Mouse (Mus musculus): ENCODE measurements around the gene Parp8. TPM values are rescaled to one million over a fixed set of nuclear protein-coding genes. Genes with fewer than 3 reads are reported as not detected.
A peak's percentile ranks its signal among the peaks of the same experiment; 100 is the strongest.

Gene Parp8
- polyA plus RNA-seq (2015; fragmentation: Nextera tagmentation; extraction: Ambion mirVana), result 9.8 TPM in 2 replicates

- peak; percentile 35 for DNase-seq (ENCODE audit: low spot score)
These were observed at the start of gene Parp8 for GRCm38 (mm10) chr13:117025226-117026067. Gene Parp8, minus strand, starts transcription at chr13:117025537.

- no peak for DNase-seq (ENCODE audit: low spot score)
These were observed 37.4 kb upstream of the Parp8 start for GRCm38 (mm10) chr13:117062628-117063315.

- DNase-seq (ENCODE audit: low spot score), result no peak
These were observed 31.1 kb upstream of the Parp8 start for GRCm38 (mm10) chr13:117056466-117056865.

DNA sequence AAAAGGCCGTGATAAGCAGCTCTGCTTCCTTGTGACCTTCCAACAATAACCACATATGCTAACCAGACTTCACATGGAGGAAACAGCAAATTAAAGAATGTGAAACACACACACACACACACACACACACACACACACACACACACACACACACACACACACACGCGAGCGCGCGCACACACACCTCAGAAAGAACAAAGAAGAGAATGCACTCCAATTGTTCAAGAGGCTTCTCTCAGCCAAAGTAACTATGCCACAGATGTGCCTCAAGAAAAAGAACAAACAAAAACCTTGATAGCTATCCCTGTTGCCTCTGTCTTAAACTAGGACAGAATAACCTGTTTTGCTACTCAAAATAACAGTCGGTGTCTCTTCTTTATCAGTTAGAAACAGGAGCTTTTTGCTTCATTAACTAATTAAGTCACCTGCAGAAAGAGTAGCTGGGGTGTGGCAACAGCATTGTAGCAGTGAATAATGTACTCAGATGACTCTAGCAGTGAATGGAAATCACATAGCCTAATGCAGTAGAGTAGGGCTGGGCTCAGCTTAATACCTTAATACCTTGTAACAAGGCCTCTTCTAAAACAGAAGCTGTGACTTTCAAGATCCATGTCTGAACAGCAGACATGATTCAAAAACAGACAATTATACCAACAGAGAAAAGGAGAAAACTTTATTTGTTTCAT is 29.6 kb upstream of the Parp8 start:
- DNase-seq (ENCODE audit: low spot score), result peak; percentile 75

GRCm38 (mm10) chr13:117052748-117053147 is 27.4 kb upstream of the Parp8 start:
- no peak for DNase-seq (ENCODE audit: low spot score)

DNA sequence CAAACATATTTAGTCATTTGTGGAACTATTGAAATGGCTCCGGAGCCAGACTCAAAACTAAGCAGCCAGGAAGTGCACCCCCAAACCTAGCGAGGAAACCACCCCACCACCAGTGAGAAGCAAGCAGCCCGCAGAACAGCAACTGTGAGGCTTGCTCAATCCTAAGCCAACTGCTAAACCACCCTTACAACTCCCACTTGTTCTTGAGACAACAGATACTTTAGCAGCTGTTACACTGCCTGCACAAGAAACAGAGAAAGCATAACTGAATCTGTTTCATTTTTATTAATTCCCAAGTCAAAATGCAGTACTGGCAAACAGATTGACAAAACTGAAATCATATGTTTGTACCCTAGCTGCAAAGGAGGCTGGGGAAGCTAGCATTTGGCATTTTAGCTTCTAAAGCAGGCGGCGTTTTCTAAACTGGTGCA is 23.2 kb upstream of the Parp8 start:
- DNase-seq (ENCODE audit: low spot score), result peak; percentile 79

- no peak for DNase-seq (ENCODE audit: low spot score)
These were observed 18.2 kb upstream of the Parp8 start for GRCm38 (mm10) chr13:117043567-117043966.

- DNase-seq (ENCODE audit: low spot score), result no peak
These were observed 15.7 kb upstream of the Parp8 start for GRCm38 (mm10) chr13:117041021-117041420.

DNA sequence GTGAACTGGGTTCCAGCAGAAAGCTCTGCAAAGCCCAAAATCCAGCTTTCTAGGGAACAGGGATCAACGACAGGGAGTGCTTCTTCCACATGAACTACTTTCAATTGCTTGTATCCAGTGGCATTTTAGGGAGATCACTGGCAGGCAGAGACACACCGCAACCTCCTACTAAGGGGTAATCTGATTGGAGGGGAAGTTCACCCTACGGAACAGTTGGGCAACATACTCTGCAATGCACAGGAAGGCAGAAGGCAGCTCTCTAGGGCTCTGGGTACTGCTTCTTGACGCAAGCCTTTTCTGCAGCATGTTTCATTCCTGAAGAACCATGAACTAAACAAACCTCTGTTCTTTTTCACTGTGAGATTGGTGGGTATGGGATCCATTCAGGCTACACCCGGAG is 10.9 kb upstream of the Parp8 start:
- DNase-seq (ENCODE audit: low spot score), result no peak

GRCm38 (mm10) chr13:117035121-117035520 is 9.8 kb upstream of the Parp8 start:
- DNase-seq (ENCODE audit: low spot score), result peak; percentile 69

GRCm38 (mm10) chr13:117034676-117035075 is 9.3 kb upstream of the Parp8 start:
- DNase-seq (ENCODE audit: low spot score), result no peak

DNA sequence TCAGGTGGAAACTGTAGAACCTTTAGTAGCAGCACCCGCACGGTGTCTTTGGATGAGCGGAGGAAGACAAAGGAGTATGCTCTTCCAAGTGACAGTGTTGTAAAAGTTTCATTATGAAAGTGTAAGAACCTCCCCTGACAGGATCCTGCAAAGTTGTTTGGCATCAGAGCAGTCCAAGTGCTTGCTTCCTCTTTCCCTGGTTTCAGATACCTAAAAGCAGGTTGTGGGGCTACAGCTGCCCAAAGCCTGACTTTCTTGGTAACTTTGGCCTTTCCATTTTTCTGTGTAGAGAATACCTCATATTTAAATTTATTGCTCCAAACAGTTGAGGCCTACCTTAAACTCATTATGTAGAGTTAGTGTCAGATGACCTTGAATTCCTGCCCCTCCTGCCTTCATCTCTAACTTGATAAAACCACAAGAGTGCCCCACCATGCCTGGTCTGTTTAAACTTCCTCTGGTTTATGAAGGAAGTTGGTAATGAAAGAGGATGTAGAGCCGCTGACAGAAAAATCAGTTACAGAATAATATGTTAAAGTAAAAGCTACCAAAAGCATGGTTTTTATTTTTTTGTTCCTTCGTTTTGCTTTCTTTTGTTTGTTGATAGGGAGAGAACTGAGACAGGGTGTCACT is 8.5 kb upstream of the Parp8 start:
- peak; percentile 23 for DNase-seq (ENCODE audit: low spot score)

GRCm38 (mm10) chr13:117032402-117032801 is 7.1 kb upstream of the Parp8 start:
- no peak for DNase-seq (ENCODE audit: low spot score)

DNA sequence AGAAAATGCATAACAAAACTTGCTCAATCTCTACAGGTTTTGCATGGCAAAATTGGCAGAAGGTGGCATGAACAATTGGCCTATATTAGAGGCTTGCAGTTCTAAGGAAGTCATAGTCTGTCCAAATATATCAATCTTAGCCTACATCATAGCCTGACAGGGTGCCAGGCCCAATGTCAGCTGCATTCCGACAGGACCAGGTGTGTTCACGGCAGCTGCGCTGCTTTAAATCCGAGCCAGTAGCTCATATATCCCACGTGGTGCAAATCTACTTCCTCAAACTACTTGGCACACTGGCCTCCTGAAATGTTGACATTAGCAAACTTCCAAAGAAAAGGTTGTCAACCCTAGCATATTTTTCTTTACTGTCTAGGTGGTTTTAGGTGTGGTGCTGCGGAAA is 6.2 kb upstream of the Parp8 start:
- peak; percentile 28 for DNase-seq (ENCODE audit: low spot score)

DNA sequence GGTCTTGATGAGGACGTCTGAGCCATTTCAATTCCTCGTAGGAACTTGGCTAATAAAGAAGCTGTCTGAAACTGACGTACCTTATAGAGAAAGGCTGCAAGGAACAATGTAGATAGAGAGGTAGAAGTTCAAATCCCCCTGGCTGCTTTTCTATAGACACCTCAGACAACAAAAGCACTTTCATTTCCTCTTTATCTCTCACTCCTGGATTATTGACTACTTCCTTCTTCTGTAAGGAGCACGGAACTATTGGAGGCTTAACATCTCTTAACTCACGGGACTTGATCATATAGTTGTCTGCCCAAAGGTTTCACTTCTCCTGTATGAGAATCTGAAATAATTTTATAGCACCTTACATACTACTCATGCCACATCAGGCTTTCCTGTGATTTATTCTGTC is 2.9 kb upstream of the Parp8 start:
- no peak for DNase-seq (ENCODE audit: low spot score)

DNA sequence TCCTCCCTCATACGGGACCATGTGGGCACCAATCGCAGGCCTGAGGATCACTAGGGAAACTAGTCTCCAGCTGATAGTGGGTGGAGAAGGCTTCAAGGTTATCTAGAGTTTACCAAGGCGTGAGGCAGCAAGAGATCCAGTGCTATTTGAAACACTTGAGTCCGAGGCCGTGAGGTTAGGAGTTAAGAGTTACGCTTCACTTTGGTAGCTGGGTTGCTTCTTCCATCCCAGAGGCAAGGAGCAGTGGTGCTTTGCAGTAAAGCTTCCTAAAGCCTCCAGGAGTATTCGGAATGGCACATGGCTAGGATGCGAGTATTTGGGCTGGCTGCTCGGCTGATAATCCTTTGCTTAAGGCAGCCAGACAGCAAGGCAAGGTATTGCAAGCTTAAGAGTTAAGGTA is 2.0 kb upstream of the Parp8 start:
- no peak for DNase-seq (ENCODE audit: low spot score)

- no peak for DNase-seq (ENCODE audit: low spot score)
These were observed 991 bp upstream of the Parp8 start for GRCm38 (mm10) chr13:117026276-117026780.

- peak; percentile 31 for DNase-seq (ENCODE audit: low spot score)
These were observed 466 bp downstream of the Parp8 start for GRCm38 (mm10) chr13:117024916-117025225.

- DNase-seq (ENCODE audit: low spot score), result peak; percentile 76
These were observed 1.0 kb downstream of the Parp8 start for GRCm38 (mm10) chr13:117024127-117024915.

DNA sequence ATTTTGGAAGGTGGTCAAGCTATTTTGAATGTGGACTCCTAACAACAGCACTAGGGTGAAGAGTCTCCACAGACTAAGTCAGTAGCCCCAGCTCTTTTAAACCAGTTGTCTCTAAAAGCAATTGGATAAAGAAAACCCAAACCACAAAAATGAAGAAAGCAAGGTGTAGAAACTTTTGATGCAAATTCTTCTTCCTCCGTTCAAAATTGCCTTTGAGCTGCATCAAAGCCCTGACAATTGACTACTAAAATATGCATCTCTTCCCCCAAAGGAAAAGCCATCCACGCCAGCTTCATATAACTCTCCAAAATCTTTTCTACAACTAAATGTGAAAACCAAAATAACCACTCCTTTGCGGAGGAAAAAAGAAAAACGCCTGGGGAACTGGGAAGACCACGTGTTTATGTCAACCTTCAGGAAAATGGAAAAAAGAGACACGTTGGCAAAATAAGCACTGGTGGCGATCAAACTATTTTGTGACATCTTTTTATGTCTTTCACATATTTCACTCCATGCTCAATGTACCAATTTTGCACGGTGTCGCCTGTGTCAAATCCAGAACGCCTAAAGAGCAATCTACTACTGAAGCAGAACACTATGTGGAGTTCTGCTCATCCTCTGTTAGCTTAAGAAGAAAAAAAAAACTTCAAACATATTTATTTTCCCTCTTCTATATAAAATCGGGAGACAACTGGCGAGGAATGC is 1.8 kb downstream of the Parp8 start:
- DNase-seq (ENCODE audit: low spot score), result peak; percentile 41

All from thymus, postnatal 0 days (tissue).